Mouse (Mus musculus): Measurements from ENCODE around the gene Rxfp2.

Gene Rxfp2

DNA sequence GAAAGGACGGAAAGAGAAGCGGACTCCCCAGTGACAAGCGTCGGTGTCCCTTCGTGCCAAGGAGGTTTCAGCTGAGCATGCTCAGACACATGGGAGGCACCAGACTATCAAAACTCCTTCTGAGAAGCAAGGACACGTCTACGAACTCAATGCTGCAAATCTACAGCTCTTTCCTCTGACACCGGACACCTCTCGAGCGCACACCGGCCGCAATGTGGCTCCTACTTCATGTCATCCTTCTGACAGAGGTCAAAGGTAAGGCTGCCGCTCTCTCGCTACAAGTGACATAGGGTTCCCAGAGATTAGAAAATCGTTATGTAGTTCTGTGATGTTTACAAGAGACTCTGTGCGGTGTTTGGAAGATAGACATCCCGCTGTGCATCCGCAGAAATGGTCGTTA lies at the start of gene Rxfp2:
Rxfp2 (plus strand) TSS at position 20 of the 400 bp plus-strand sequence.
- no peak for DNase-seq (ENCODE audit: low read depth)

DNA sequence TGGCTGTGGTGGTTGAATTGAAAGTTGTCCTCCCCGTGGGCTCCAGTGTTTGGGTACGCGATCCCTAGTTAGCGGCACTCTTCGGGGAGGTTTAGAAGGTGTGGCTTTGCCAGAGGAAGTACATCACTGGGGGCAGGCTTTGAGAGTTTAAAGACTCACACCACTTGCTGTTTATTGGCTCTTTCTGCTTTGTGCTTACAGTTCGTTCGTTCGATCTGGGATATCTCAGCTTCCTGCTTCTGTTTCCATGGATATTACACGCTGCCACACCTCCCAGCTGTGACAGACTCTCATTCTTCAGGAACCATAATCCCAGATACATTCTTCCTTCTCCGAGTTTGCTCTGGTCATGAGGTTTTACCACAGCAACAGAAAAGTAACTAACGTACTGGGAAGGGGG lies 48.2 kb upstream of the Rxfp2 start:
- DNase-seq (ENCODE audit: low read depth): no peak

DNA sequence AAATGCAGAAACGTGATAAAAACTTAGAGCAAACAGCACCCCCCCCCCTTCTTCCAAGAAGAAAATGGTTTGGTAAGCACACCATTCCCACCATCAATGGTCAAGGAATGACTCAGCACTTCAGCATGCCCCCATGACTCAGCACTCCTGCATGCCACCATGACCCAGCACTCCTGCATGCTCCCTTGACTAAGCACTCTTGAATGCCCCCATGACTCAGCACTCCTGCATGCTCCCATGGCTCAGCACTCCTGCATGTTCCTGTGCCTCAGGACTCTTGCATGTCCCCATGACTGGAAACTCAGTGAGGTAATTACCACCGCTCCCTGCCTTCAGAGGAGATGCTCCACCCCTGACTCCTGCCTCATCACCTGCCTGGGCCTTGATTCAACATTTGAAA lies 41.4 kb upstream of the Rxfp2 start:
- DNase-seq (ENCODE audit: low read depth): no peak

DNA sequence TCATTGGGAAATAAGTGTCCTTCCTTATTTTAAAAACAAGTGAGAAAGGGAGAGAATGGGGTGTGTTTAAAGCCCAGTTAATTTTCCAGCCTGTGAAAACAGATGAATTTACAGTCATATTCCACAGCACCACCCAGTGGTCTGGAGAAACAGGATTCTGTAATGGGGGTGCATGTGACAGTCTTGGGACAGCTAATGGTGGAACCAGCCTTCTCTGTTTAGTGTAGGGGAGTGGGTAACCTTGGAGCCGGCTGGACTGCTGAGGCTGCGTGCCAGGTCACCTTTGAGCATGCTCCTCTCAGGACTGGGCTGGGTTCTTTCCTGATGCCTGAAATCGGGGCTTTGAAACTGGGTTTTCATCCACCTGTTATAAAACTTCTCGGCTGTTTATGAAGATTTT lies 34.9 kb upstream of the Rxfp2 start:
- no peak for DNase-seq (ENCODE audit: low read depth)

DNA sequence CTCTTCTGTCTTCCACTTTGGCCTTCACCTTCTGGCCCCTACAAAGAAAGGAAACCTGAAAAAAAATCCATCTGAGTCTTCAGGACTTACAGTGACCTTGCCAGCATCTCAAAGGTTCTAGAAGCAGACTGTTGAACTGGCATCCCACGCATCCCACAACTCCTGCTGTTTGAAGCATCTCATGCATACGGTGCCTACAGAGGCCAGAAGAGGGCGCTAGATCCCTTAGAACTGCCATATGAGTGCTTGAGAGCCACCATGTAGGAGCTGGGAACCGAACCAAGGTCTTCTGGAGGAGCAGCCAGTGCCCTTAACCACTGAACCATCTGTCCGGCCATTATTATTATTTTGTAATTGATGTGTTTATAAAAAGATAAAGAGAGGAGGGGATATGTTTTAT lies 23.9 kb upstream of the Rxfp2 start:
- no peak for DNase-seq (ENCODE audit: low read depth)

DNA sequence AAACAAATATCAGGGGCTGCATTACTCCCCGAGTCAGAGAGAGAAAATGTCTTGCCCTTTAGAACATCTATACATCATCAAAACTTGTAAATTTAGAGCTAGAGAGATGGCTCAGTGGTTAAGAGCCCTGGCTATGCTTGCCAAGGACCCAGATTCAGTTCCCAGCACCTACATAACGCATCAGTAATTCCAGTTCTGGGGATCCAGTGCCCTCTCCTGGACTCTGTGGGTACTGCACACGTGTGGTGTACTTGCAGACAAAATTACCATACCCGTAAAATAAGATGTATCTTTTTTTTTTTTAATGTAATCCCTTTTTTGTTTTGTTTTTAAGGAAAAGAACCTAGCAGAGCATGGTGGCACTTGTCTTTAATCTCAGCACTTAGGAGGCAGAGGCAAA lies 21.9 kb upstream of the Rxfp2 start:
- no peak for DNase-seq (ENCODE audit: low read depth)

DNA sequence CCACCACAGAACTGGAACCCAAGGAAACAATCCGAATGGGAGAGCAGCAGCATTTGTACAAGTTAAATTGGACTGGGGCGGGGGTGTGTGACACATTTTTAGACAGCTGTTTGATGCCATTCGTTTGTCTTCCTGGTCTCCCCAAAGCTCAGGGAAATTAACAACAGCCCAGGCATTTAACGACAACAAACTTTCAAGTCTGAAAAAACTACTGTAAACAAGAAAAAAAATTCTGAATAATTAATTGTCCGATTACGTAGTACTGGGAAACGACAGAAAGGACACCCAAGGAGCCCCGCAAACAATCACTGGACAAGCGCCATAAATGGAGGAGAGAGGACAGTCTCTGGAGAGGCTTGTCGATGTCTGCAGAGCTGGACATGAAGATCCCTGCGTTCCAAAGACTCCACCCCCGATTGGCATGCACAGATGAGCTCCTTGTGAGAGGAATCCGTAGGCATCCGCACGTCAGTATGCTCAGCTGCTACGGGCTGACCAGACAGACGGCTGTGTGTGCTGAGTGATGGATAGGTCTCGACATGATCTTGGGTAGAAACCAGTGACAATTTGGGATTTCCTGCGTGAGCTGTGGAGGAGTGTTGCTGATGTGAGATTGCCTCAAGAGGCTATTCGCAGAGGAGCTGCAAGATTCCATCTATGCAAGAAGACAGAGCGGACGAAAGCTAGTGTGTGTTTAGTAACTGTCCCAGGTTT lies 21.0 kb upstream of the Rxfp2 start:
- no peak for DNase-seq (ENCODE audit: low read depth)

DNA sequence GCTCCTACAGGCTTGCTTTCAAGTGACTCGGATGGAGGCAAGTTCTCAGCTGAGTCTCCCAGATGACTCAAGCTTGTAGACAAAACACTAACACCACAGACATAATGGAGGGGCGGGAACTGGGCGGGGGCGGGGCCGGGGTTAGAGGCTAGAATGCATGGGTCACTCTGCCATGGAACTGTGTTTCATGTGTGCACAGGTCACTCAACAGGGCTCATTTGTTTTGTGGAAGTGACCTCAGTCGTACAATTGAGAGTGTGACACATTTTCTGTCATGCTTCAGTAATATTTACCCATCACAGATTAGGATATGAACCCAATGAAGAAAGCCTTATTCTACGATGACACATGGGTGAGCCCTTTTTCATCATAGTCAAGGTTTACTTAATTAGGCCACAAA lies 20.2 kb upstream of the Rxfp2 start:
- no peak for DNase-seq (ENCODE audit: low read depth)

DNA sequence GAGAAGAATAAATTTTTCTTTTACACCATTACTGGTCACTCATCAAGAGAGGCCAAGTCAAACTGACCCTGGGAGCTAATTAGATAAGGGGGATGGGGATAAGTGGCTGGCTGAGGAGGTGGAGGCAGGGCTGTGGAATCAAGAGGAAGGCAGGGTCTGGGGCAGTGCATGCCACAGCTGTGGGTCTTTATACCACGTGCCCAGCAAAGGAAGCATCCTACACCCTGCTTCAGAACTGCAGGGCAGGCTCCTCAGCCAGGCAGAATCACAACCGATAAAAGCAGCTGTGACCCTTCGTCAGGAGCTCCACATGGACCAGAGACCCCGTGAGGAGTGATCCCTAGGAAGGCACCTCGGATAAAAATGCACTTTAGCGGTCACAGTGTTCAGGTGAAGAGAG lies 13.1 kb upstream of the Rxfp2 start:
- DNase-seq (ENCODE audit: low read depth): no peak

DNA sequence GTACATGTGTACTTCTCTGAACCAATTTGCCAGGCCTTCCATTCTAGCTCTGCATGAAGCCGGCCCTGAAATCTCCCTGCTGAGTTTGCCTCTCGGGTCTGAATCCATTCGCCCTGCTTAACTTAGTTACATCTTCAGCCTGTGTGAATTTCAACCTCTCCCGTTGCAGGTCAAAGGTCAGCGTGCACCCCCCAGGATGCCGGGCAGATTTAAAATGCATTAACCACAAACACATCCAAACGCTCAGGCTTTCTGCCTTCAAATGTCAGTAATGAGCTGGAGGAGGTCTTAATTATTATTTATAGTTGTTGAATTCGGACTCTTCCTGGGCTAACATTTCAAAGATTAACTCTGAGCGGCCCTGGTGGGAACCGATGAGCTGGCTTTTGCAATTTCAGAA lies 1.6 kb upstream of the Rxfp2 start:
- DNase-seq (ENCODE audit: low read depth): no peak

DNA sequence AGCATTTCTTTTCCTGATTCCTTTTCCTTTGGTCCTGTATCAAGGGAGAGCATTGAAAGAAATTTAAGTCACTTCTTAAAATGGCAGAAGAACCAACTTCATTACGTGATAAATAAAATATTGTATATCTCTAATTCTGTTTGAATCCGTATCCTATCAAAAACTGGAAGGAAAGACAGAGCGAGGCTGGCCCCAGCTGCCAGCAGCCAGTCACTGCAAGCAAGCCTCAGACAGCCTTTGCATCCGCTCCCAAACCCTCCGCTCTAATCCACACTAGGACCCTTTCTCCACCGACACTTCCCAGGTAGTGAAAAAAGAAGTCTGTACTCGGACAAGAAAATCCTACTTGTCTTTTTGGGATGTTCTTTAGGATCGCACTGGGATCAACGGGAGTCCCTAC lies 803 bp upstream of the Rxfp2 start:
- DNase-seq (ENCODE audit: low read depth): no peak

DNA sequence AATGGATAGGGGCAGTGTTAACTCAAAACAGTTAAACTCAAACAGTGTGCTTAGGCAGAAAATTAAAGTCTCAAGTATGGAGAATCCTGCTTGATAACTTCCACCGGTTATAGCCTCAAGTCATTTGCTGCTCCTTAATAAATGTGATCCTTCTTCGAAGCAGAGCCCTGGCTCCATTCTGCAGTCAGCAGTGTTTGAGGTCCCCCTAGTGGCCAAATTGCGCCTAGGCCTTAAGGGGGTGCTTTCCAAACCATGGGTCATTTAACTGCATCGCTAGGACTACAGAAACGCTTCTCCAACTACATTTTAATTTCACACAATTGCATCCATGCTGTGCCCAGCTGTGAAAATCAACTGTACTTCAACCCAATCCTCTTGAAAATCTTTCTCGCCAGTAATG lies 2.4 kb downstream of the Rxfp2 start:
- DNase-seq (ENCODE audit: low read depth): peak; percentile 17

DNA sequence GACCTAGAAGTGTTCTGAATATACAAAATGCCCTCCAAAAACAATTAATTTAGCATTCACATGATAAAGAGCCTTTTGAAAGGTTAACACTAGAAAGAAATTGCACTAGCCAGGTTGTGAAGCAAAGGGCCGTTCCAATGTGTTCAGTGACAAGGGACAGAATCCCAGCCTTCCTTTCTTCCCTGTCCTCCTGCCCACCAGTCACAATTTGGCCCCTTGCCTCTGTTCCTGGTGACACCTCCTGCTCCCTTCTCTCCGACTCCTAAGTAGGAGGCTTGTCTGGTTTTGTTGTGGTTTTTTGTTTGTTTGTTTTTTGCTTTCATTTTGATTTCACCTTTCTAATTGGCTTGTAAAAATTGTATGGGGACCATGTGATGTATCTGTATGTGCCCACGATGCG lies 3.3 kb downstream of the Rxfp2 start:
- DNase-seq (ENCODE audit: low read depth): no peak

DNA sequence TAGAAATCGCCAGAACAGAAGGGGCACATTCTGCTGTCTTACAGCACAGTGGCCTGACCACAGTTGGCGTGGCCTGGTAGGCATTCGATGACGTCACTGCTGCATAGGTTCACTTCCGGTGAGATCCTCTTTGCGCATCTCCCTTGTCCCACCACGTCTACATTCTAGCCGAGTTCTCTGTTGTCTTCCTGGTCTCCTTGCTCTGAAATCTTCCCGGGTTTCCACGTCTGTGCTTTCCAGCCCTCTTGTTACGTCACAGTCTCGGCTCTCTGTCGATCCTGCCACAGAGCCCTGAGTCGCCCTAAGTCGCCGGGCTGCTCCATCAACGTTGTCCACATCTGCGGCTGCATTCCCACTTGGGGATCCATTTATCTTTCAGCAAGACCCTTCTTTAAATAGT lies 4.1 kb downstream of the Rxfp2 start:
- no peak for DNase-seq (ENCODE audit: low read depth)

DNA sequence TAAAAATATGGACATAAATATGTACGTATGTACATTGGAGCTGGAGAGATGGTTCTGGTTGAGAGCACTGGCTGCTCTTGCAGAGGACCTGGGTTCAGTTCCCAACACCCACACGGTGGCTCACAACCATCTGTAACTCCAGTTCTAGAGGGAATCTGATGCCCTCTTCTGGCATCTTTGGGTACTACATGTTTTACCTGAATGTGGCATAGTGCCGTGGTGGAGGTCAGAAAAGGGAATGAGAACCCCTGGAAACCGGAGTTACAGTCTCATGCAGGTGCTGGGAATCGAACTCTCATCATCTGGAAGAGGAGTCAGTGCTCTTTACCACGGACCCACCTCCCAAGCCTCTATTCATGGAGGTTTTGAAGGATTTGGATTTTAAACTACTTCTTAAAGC lies 5.0 kb downstream of the Rxfp2 start:
- no peak for DNase-seq (ENCODE audit: low read depth)

DNA sequence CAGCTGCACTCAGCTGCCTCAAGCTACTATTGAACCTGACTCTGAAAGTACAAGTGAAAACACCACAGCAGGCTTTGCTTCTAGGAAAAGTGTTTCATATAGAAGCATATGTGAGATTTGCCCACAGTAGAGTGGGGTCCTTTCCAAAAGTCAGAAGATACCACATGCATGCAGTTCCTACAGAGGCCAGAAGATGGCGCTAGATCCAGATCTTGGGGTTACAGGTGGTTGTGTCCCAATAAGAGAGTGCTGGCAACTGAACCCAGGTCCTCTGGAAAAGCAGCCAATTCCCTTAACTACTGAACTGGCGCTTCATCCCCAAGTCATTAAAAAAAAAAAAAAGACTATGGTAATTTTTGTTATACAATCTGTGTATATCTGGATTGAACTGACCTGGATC lies 5.7 kb downstream of the Rxfp2 start:
- DNase-seq (ENCODE audit: low read depth): no peak

DNA sequence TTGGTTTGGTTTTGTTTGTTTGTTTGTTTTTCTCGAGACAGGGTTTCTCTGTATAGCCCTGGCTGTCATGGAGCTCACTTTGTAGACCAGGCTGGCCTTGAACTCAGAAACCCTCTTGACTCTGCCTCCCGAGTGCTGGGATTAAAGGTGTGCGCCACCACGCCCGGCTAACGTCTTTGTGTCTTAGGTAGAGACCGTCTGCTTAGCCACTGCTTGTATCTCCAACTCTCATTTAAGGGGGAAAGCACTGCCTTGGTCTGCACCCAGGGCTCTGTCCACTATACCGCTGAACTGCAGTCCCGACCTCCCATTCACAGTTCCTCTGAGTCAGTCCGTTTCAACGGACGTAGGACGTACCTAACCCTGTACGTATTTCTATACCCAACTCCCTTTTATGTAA lies 6.4 kb downstream of the Rxfp2 start:
- DNase-seq (ENCODE audit: low read depth): no peak

DNA sequence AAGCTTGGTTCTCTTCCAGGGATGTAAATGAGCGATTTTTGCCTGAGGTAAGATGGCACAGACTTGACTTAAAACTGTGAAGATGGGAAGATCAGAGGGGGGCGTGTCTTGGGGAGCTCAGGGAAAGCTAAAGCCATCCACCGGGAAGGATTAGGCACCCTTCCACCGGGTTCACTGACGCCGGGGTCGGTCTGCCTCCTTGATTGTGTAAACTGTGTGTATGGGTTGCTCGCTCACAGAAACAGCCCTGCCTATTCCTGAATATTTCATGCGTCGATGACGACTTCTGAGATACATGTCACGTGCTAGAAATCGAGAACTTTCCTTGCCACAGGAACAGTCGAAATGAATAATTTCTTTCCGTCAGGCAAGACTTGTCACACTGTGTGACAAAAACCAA lies 6.9 kb downstream of the Rxfp2 start:
- no peak for DNase-seq (ENCODE audit: low read depth)

DNA sequence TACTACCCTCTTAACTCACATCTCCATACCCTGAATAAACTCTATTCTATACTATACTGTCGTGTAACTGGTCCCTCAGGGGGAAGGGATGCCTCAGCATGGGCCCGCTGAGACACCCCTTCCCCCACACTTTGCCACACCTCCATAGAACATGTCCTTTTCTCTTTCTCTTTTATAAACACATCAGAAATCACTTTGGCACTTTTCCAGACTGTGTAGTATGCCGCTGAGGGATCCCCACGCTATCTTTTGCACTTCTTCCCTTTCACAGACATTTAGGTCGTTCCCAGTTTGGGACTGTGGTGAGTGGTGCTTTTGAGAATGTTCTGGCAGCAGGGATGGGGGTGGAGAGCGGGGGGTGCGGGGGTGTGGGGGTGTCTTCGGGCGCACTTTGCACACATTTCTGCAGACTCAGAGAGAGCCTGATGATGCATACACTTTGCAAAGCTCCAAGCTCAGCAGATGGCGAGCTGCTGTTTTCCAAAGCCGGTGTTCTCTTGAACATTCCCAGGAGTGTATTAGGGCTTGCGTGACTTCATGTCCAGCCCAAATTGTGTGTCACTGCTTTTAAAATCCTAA lies 8.1 kb downstream of the Rxfp2 start:
- no peak for DNase-seq (ENCODE audit: low read depth)

DNA sequence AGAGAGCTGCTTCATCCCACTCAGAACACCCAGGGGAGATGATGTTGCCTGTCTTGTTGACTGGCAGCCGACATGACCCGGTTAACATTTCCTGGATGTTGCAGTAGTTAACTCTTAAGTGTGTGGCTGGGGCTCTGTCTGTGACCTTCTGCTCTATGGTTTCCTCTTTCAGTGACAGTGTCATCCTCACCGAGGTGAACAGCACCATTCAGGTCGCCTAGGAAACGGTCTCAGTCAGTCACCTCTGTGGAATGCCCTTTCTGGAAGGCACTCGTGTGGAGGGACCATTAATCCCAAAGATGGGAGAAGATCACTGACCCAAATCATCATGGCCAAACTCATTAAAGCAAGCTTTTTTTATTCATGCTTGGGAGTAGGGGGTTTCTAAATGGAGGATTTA lies 12.7 kb downstream of the Rxfp2 start:
- DNase-seq (ENCODE audit: low read depth): no peak

DNA sequence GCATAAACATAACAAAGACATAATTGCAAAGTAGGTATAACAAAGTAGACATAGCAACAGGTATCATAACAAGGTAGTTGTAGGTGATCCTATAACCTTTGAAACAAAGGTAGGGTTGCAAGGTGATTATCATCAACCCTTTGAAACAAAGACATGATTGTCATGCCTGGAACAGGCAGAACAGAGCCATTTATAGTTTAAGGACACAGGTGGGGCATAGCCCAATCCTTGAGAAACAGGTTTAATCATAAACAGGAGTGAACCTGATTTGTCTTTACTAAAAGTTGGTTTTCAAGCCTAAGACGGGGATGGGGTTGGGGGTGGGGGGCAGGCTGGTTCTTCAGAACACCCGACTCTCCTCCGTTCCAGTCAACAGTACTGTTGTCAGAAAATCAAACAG lies 13.2 kb downstream of the Rxfp2 start:
- DNase-seq (ENCODE audit: low read depth): no peak

DNA sequence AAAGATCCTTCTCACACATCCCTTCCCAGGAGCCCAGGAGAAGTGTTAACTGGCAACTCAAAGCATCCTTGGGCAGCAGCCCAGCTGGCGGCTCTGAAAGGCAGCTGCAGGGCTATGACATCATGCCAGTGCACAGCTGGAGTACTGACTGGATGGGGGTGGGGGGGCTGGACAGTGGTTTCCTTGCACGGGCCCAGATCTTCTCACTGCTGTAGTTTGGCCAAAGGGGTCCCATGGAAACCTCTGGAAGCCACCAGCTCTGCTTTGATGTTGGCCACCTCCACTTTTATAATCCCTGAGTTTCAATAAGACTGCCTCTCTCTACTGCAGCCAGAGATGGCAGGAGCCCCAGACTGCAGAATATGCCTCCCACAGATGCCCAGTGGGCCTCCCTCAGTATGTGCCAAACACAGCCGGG lies 13.6 kb downstream of the Rxfp2 start:
- no peak for DNase-seq (ENCODE audit: low read depth)

DNA sequence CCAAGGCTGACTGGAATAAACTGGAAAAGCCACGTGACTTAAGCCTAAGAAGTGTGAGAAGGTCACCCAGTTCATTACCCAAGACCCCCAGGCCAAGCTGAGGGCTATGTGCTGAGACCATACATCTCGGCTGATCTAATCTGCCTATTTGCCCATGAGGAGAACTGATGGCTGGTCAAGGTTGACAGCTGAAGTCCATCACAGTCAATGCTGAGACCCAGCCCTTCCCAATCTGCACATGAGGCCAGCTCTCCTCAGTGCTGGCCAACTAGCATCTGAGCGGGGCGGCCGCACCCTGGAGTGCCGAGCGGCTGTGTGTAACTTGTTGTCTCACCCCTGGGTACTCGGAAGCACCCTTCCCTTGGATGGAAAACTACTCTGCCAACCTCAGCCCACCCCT lies 17.8 kb downstream of the Rxfp2 start:
- no peak for DNase-seq (ENCODE audit: low read depth)

DNA sequence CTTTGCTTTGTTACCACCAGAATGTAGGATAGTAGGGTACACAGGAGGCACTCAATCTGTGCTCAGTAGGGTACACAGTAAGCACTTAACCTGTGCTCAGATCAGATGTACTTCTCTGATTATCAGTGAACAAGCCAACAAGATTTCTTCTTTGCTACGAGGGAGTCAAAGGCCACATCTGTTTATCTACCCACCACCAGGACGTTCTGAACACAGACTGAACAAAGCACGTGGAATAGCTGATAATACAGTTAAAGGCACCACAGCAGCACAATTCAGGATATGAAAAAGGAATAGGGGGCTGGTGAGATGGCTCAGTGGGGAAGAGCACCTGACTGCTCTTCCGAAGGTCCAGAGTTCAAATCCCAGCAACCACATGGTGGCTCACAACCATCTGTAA lies 18.4 kb downstream of the Rxfp2 start:
- no peak for DNase-seq (ENCODE audit: low read depth)
